Mouse (Mus musculus): ENCODE data around the gene Tpx2. TPM values are rescaled to one million over a fixed set of nuclear protein-coding genes. Genes with fewer than 3 reads are reported as not detected.

Tpx2 gene
- total and polyA plus RNA-seq, 2 experiments from 2014 or later, result 11.0 to 22.5 TPM

DNA sequence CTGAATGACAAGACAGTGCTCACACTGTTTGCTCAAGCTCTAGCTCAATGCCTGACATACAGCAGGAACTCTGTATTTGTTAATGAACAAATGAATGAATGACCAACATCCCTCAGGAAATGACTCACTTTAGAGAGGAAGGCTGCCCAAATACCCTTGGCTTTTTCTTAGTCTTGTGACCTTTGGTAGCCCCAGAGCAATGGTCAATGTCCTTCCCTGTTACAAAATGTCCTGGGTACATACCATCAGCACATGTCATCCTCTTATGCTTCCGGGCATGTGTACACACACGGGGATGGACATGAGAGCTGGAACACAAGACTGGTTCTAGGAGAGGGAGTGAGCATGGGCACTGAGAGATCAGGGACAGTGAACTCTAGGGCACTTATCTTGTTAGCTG lies 41.7 kb upstream of the Tpx2 start:
- H3K4me3 ChIP-seq (ENCODE audit: low read depth, low read length), result no peak overlapping the region
- H3K27me3 ChIP-seq (ENCODE audit: insufficient read depth, low read length), result no peaks in the 10 kb centered on the region
- H3K9me3 ChIP-seq (ENCODE audit: low read length), result no peaks in the 10 kb centered on the region
- H3K27ac ChIP-seq (ENCODE audit: low read depth, low read length), result no peak overlapping the region
- TF ChIP-seq CTCF (IDR thresholded peaks at IDR 0.05; ENCODE audit: low read depth), result no peak
- WGBS, result 83% methylated on average over 2 of the region's 2 CpGs
- no peak for DNase-seq
- H3K4me2 ChIP-seq (ENCODE audit: low read depth), result no peak overlapping the region
- ATAC-seq, result no peak
- no peak overlapping the region for H3K9ac ChIP-seq
- peaks cover 6% of the 10 kb centered on the region; the same call in 1 of the 2 replicates for H3K4me1 ChIP-seq (ENCODE audit: insufficient read depth)
- H3K36me3 ChIP-seq (ENCODE audit: insufficient read depth), result 0 out of 2 replicates have a peak, but pooled peaks cover 5% of the 10 kb centered on the region

- no peak overlapping the region for H3K9ac ChIP-seq
- TF ChIP-seq CTCF (IDR thresholded peaks at IDR 0.05; ENCODE audit: low read depth), result no peak
Measured at GRCm38 (mm10) chr2:152808178-152808577, 39.6 kb upstream of the Tpx2 start.

GRCm38 (mm10) chr2:152810158-152810941 lies 37.4 kb upstream of the Tpx2 start:
- WGBS, result 84% methylated on average over 5 of the region's 5 CpGs
- Histone ChIP-seq H3K27ac (ENCODE audit: low read depth, low read length) (no peak overlapping the region), H3K9me3 (ENCODE audit: low read length) (no peaks in the 10 kb centered on the region), H3K36me3 (ENCODE audit: insufficient read depth) (0 out of 2 replicates have a peak, but pooled peaks cover 7% of the 10 kb centered on the region), H3K4me1 (ENCODE audit: insufficient read depth) (no peaks in the 10 kb centered on the region), H3K9ac (no peak overlapping the region), H3K27me3 (ENCODE audit: insufficient read depth, low read length) (no peaks in the 10 kb centered on the region), H3K4me3 (ENCODE audit: low read depth, low read length) (no peak overlapping the region), H3K4me2 (ENCODE audit: low read depth) (no peak overlapping the region)
- DNase-seq (no peak), ATAC-seq (no peak)
- TF ChIP-seq CTCF (IDR thresholded peaks at IDR 0.05; ENCODE audit: low read depth), result no peak

More at GRCm38 (mm10) chr2:152808178-152808577, 39.6 kb upstream of the Tpx2 start:
- no peak for ATAC-seq
- peaks cover 6% of the 10 kb centered on the region; the same call in 1 of the 2 replicates for H3K4me1 ChIP-seq (ENCODE audit: insufficient read depth)
- no peaks in the 10 kb centered on the region for H3K27me3 ChIP-seq (ENCODE audit: insufficient read depth, low read length)
- 91% methylated on average over 3 of the region's 3 CpGs for WGBS
- H3K9me3 ChIP-seq (ENCODE audit: low read length), result no peaks in the 10 kb centered on the region
- no peak overlapping the region for H3K27ac ChIP-seq (ENCODE audit: low read depth, low read length)
- H3K36me3 ChIP-seq (ENCODE audit: insufficient read depth), result 0 out of 2 replicates have a peak, but pooled peaks cover 6% of the 10 kb centered on the region
- no peak overlapping the region for H3K4me3 ChIP-seq (ENCODE audit: low read depth, low read length)
- no peak overlapping the region for H3K4me2 ChIP-seq (ENCODE audit: low read depth)
- no peak for DNase-seq

DNA sequence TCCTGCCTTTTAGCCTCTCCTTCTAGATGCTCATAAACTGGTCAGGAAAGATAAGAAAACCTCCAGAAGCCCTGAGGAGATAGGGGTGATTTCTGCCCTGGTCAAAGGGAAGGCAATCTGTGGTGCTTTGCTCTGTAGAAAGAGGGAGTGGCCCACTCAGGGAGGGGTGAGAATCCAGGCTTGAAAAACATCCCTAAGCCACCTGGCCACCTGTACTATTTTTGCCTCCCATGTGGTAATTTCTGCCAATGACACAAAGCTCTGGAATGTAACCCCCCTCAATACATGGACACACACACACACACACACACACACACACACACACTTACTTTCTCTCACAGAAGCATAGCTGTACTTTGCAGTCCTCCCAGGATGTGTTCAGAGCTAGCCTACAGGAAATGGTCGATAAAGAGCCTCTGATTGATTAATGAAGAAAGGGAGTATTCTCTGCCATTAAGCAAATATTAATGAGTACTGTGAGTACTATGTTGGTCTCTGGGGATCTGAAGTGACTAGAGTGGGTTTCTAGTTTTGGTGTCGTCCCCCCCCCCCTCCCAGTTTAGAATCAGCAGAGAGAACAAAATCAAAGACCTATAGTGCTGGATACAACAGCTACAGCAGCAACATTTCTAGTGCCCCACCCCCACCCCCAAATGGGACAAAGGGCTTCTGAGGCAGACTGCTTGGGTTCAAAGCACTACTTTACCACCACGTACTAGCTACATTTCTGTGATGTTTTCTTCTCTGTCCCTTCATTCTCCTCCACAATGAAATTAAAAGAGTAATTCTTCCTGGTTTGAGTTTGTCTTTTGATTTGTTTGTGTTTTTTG lies 36.2 kb upstream of the Tpx2 start:
- H3K4me2 ChIP-seq (ENCODE audit: low read depth), result no peak overlapping the region
- H3K9ac ChIP-seq, result no peak overlapping the region
- DNase-seq (no peak), ATAC-seq (no peak)
- no peak overlapping the region for H3K27ac ChIP-seq (ENCODE audit: low read depth, low read length)
- H3K4me1 ChIP-seq (ENCODE audit: insufficient read depth), result no peaks in the 10 kb centered on the region
- TF ChIP-seq CTCF (IDR thresholded peaks at IDR 0.05; ENCODE audit: low read depth), result no peak
- H3K27me3 ChIP-seq (ENCODE audit: insufficient read depth, low read length), result no peaks in the 10 kb centered on the region
- no peak overlapping the region for H3K4me3 ChIP-seq (ENCODE audit: low read depth, low read length)
- H3K9me3 ChIP-seq (ENCODE audit: low read length), result no peaks in the 10 kb centered on the region
- WGBS, result 37% methylated on average over 3 of the region's 3 CpGs
- H3K36me3 ChIP-seq (ENCODE audit: insufficient read depth), result 0 out of 2 replicates have a peak, but pooled peaks cover 7% of the 10 kb centered on the region

DNA sequence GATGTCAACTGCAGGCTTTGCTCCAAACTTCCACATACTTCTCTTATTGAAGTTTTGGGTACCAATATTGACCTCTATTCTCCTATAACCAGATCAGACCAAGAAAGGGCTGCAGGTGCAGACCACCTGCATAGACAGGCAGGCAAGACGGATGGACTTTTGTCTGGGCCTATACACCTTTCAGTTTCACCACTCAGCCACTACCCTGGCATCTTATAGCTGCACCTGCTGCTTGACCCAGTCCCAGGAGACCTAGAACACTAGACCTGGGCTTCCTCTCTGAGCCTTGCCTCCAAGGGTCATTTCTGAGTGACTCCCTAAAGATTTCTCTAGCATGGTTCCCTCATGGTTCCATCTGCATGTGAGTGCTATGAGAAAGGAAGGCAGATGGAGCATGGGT lies 34.5 kb upstream of the Tpx2 start:
- H3K9me3 ChIP-seq (ENCODE audit: low read length), result no peaks in the 10 kb centered on the region
- no peak for DNase-seq
- peaks cover 5% of the 10 kb centered on the region; the same call in 1 of the 2 replicates for H3K4me1 ChIP-seq (ENCODE audit: insufficient read depth)
- H3K27me3 ChIP-seq (ENCODE audit: insufficient read depth, low read length), result no peaks in the 10 kb centered on the region
- no peak for TF ChIP-seq CTCF (IDR thresholded peaks at IDR 0.05; ENCODE audit: low read depth)
- H3K9ac ChIP-seq, result no peak overlapping the region
- H3K27ac ChIP-seq (ENCODE audit: low read depth, low read length), result no peak overlapping the region
- WGBS, result 85% methylated on average over 1 of the region's 1 CpGs
- 0 out of 2 replicates have a peak, but pooled peaks cover 7% of the 10 kb centered on the region for H3K36me3 ChIP-seq (ENCODE audit: insufficient read depth)
- H3K4me3 ChIP-seq (ENCODE audit: low read depth, low read length), result no peak overlapping the region
- H3K4me2 ChIP-seq (ENCODE audit: low read depth), result no peak overlapping the region
- ATAC-seq, result no peak

DNA sequence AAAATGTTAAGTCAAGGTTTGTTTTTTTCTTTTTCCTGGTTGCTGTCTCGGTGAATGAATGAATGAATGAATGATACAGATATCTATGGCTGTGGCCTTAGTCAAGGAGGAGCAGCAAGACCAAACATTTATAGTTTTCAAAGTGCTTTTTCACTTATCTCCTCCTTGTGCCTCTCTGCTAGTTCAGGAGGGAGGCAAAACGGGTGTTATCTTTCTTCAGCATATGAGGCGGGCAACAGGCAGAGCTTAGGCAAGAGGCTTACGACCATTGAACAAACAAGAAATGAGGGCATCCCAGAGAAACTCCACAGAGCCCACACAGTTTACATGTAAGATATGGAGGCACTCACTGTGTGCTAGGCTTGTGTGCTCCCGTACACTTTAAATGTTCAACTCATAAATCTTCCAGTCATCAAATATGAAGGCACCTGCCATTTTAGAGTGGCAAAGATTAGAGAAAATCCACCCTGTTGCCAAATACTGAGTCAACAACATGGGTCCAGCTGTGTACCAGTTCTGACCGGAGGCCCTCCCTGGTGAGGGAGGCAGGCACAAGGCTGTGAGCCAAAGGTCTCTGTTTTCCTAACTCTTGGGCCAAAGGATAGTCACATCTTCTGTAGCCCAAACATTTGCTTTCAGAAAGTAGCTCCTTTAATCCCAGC lies 33.4 kb upstream of the Tpx2 start:
- Histone ChIP-seq H3K36me3 (ENCODE audit: insufficient read depth) (0 out of 2 replicates have a peak, but pooled peaks cover 7% of the 10 kb centered on the region), H3K9me3 (ENCODE audit: low read length) (no peaks in the 10 kb centered on the region), H3K9ac (no peak overlapping the region), H3K4me1 (ENCODE audit: insufficient read depth) (peaks cover 5% of the 10 kb centered on the region; the same call in 1 of the 2 replicates), H3K27me3 (ENCODE audit: insufficient read depth, low read length) (no peaks in the 10 kb centered on the region), H3K27ac (ENCODE audit: low read depth, low read length) (no peak overlapping the region), H3K4me2 (ENCODE audit: low read depth) (no peak overlapping the region), H3K4me3 (ENCODE audit: low read depth, low read length) (no peak overlapping the region)
- ATAC-seq, result no peak
- no peak for DNase-seq
- no peak for TF ChIP-seq CTCF (IDR thresholded peaks at IDR 0.05; ENCODE audit: low read depth)
- 89% methylated on average over 6 of the region's 6 CpGs for WGBS

Measured in forebrain, postnatal 0 days (tissue).